Comparison of ENCODE assay signal across 8 mouse cellular contexts in genomic region chr11:101230526-101230925, GRCm38 (mm10). TPM values are rescaled to one million over a fixed set of nuclear protein-coding genes. Genes with fewer than 3 reads are reported as not detected.
DNase-seq lines count a peak whose midpoint lies in the region; ATAC-seq and TF ChIP-seq lines count a peak whose summit lies in the region.

No protein-coding gene starts in this region.

- peaks cover 35% of the 10 kb centered on the region for H3K4me1 ChIP-seq in heart, embryonic 13.5 days
- H3K4me1 ChIP-seq in ES-E14 (ENCODE audit: control insufficient read depth in 2 of 2, insufficient read depth in 2 of 2, low read length in 2 of 2, poor library complexity in 1 of 2) = peaks cover 15 to 30% of the 10 kb centered on the region in 2 experiments
- peaks cover 7% of the 10 kb centered on the region for H3K4me1 ChIP-seq in forebrain, embryonic 14.5 days (ENCODE audit: control insufficient read depth, insufficient read depth, low read length)
- peaks cover 45% of the 10 kb centered on the region for H3K4me1 ChIP-seq in liver, embryonic 13.5 days (replicated peaks)

- in situ Hi-C loops in ES-E14 (cut with MboI; ENCODE audit: low sequenced_read_pairs in 2 of 2, unreplicated experiment in 2 of 2) = no loop called here

- no peaks in the 10 kb centered on the region for H3K36me3 ChIP-seq in heart, embryonic 13.5 days
- no peaks in the 10 kb centered on the region for H3K36me3 ChIP-seq in ES-E14 (ENCODE audit: control insufficient read depth, insufficient read depth, low read length, poor library complexity, severe bottlenecking)
- no peaks in the 10 kb centered on the region for H3K36me3 ChIP-seq in forebrain, embryonic 14.5 days (ENCODE audit: control insufficient read depth, insufficient read depth, low read length)
- H3K36me3 ChIP-seq in liver, embryonic 13.5 days = no peaks in the 10 kb centered on the region

- H3K27ac ChIP-seq in heart, embryonic 13.5 days (replicated peaks) = peak overlapping the region; percentile 95
- no peak overlapping the region for H3K27ac ChIP-seq in ES-E14 (ENCODE audit: insufficient read depth, low read depth, low read length, poor library complexity, severe bottlenecking)
- peak overlapping the region; percentile 44; the same call in 1 of the 2 replicates for H3K27ac ChIP-seq in forebrain, embryonic 14.5 days (ENCODE audit: low read depth, low read length)
- peak overlapping the region; percentile 66 for H3K27ac ChIP-seq in liver, embryonic 13.5 days

- DNase-seq in heart, adult 11 months = no peak
- DNase-seq in ES-E14 (ENCODE audit: low read depth, low spot score) = no peak
- no peak for DNase-seq in forebrain, embryonic 14.5 days (ENCODE audit: low spot score)
- no peak for DNase-seq in liver, embryonic 13.5 days
- no peak for DNase-seq in layer of hippocampus, postnatal 25 days (ENCODE audit: extremely low spot score in 1 of 2, low spot score in 1 of 2)
- DNase-seq in adrenal gland, adult 18-20 months (ENCODE audit: low spot score in 2 of 2) = no peak

- H3K4me2 ChIP-seq in heart, embryonic 13.5 days = peak overlapping the region; percentile 58
- no peak overlapping the region for H3K4me2 ChIP-seq in forebrain, embryonic 14.5 days (ENCODE audit: low read length)
- peak overlapping the region; percentile 38; the same call in 1 of the 2 replicates for H3K4me2 ChIP-seq in liver, embryonic 13.5 days

- no peak for ATAC-seq in heart, embryonic 13.5 days (ENCODE audit: extremely low read depth, insufficient number of reproducible peaks, low FRiP score, low TSS enrichment)
- no peak for ATAC-seq in forebrain, embryonic 14.5 days
- no peak for ATAC-seq in liver, embryonic 13.5 days (ENCODE audit: low read depth)
- no peak for ATAC-seq in erythroid progenitor cell, adult 5-6 weeks (replicated peaks; ENCODE audit: low FRiP score, poor library complexity, severe bottlenecking)

- peak overlapping the region; percentile 71; the same call in 1 of the 2 replicates for H3K9ac ChIP-seq in heart, embryonic 13.5 days
- 0 out of 2 replicates have a peak overlapping the region, but pooled peaks have one; percentile 40 for H3K9ac ChIP-seq in ES-E14 (ENCODE audit: insufficient read depth, low read depth, low read length, poor library complexity, severe bottlenecking)
- H3K9ac ChIP-seq in forebrain, embryonic 14.5 days (ENCODE audit: low read length) = no peak overlapping the region
- H3K9ac ChIP-seq in liver, embryonic 13.5 days = no peak overlapping the region

- no peak overlapping the region for H3K4me3 ChIP-seq in heart, embryonic 13.5 days
- no peak overlapping the region for H3K4me3 ChIP-seq in ES-E14 (ENCODE audit: insufficient read depth in 1 of 2, low read depth in 1 of 2, low read length in 2 of 2, poor library complexity in 1 of 2, severe bottlenecking in 1 of 2)
- H3K4me3 ChIP-seq in forebrain, embryonic 14.5 days (ENCODE audit: low read depth, low read length) = no peak overlapping the region
- H3K4me3 ChIP-seq in liver, embryonic 13.5 days (replicated peaks) = no peak overlapping the region

- H3K9me3 ChIP-seq in heart, embryonic 13.5 days = no peaks in the 10 kb centered on the region
- H3K9me3 ChIP-seq in ES-E14 (ENCODE audit: control insufficient read depth, insufficient read depth, low read depth, low read length) = no peaks in the 10 kb centered on the region
- no peaks in the 10 kb centered on the region for H3K9me3 ChIP-seq in forebrain, embryonic 14.5 days (replicated peaks; ENCODE audit: control insufficient read depth, low read length)
- H3K9me3 ChIP-seq in liver, embryonic 13.5 days (replicated peaks) = no peaks in the 10 kb centered on the region

- WGBS in heart, embryonic 13.5 days = 28% methylated on average over 5 of the region's 5 CpGs
- WGBS in forebrain, embryonic 14.5 days = 13% methylated on average over 5 of the region's 5 CpGs
- WGBS in liver, embryonic 13.5 days (ENCODE audit: insufficient replicate concordance) = 25% methylated on average over 5 of the region's 5 CpGs

- peaks cover 8% of the 10 kb centered on the region; the same call in 1 of the 2 replicates for H3K27me3 ChIP-seq in heart, embryonic 13.5 days (replicated peaks)
- no peaks in the 10 kb centered on the region; the same call in 1 of the 2 replicates for H3K27me3 ChIP-seq in forebrain, embryonic 14.5 days (replicated peaks; ENCODE audit: control insufficient read depth, insufficient read depth, low read length)
- H3K27me3 ChIP-seq in liver, embryonic 13.5 days = peaks cover 66% of the 10 kb centered on the region

TF ChIP-seq in ES-E14, 5 proteins besides CTCF, POLR2A, EP300 and RAD21:
- TF ChIP-seq MAFK (IDR thresholded peaks at IDR 0.05; ENCODE audit: insufficient read depth, low read depth, low read length) = no peak
- no peak for TF ChIP-seq CHD2 (IDR thresholded peaks at IDR 0.05; ENCODE audit: low read depth, low read length)
- no peak for TF ChIP-seq HCFC1 (IDR thresholded peaks at IDR 0.05; ENCODE audit: borderline replicate concordance, insufficient read depth, low read length)
- TF ChIP-seq ZNF384 (IDR thresholded peaks at IDR 0.05; ENCODE audit: low read depth, low read length) = no peak
- TF ChIP-seq ZC3H11A (IDR thresholded peaks at IDR 0.05; ENCODE audit: borderline replicate concordance, low read depth, low read length) = no peak

RNA-seq across cellular contexts. Expression of gene Ezh1, which starts 4.3 kb away (rescaled TPM):
- polyA plus RNA-seq in heart, embryonic 13.5 days (2015; fragmentation: Nextera tagmentation; extraction: Ambion mirVana) = 11.6 and 11.7 TPM in 2 replicates
- 18.3 and 18.9 TPM in 2 replicates for total RNA-seq in ES-E14 (2012; rRNA removed)
- polyA plus RNA-seq in forebrain, embryonic 14.5 days (2014; fragmentation: Nextera tagmentation; extraction: Ambion mirVana) = 16.1 and 22.4 TPM in 2 replicates
- polyA plus RNA-seq in liver, embryonic 13.5 days (2015; fragmentation: Nextera tagmentation; extraction: Ambion mirVana) = 6.6 and 7.4 TPM in 2 replicates
- total RNA-seq in erythroid progenitor cell, adult 5-6 weeks (2015; ENCODE audit: low replicate concordance) = 32.3 and 58.4 TPM in 2 replicates
- 43.8 and 53.9 TPM in 2 replicates for total RNA-seq in erythroid progenitor cell, adult 5-6 weeks (2017; ENCODE audit: low replicate concordance)
- total RNA-seq in layer of hippocampus, postnatal 25 days (2021) = 10 to 100 TPM; 57.1 to 62.1 TPM
- total RNA-seq in adrenal gland, adult 18-20 months (2021) = 10 to 100 TPM; 29.5 to 35.6 TPM

RNA-seq across cellular contexts. Expression of gene Ramp2, which starts 15.3 kb away (rescaled TPM):
- polyA plus RNA-seq in heart, embryonic 13.5 days (2015; fragmentation: Nextera tagmentation; extraction: Ambion mirVana) = 210 and 234 TPM in 2 replicates
- 4.0 and 5.6 TPM in 2 replicates for total RNA-seq in ES-E14 (2012; rRNA removed)
- 80.4 and 80.9 TPM in 2 replicates for polyA plus RNA-seq in forebrain, embryonic 14.5 days (2014; fragmentation: Nextera tagmentation; extraction: Ambion mirVana)
- 23.4 and 25.4 TPM in 2 replicates for polyA plus RNA-seq in liver, embryonic 13.5 days (2015; fragmentation: Nextera tagmentation; extraction: Ambion mirVana)
- not detected in 2 replicates for total RNA-seq in erythroid progenitor cell, adult 5-6 weeks (2015; ENCODE audit: low replicate concordance)
- total RNA-seq in erythroid progenitor cell, adult 5-6 weeks (2017; ENCODE audit: low replicate concordance) = not detected in 2 replicates
- total RNA-seq in layer of hippocampus, postnatal 25 days (2021) = 10 to 100 TPM; 50.2 to 72.5 TPM
- 10 to 100 TPM; 38.3 to 41.4 TPM for total RNA-seq in adrenal gland, adult 18-20 months (2021)

RNA-seq across cellular contexts. Expression of gene Vps25, which starts 23.0 kb away (rescaled TPM):
- polyA plus RNA-seq in heart, embryonic 13.5 days (2015; fragmentation: Nextera tagmentation; extraction: Ambion mirVana) = 98.8 and 111 TPM in 2 replicates
- 105 and 135 TPM in 2 replicates for total RNA-seq in ES-E14 (2012; rRNA removed)
- 110 and 118 TPM in 2 replicates for polyA plus RNA-seq in forebrain, embryonic 14.5 days (2014; fragmentation: Nextera tagmentation; extraction: Ambion mirVana)
- 98.5 and 99.4 TPM in 2 replicates for polyA plus RNA-seq in liver, embryonic 13.5 days (2015; fragmentation: Nextera tagmentation; extraction: Ambion mirVana)
- total RNA-seq in erythroid progenitor cell, adult 5-6 weeks (2015; ENCODE audit: low replicate concordance) = 133 and 142 TPM in 2 replicates
- total RNA-seq in erythroid progenitor cell, adult 5-6 weeks (2017; ENCODE audit: low replicate concordance) = 27.3 and 31.7 TPM in 2 replicates
- 10 to 100 TPM; 70.0 to 75.2 TPM for total RNA-seq in layer of hippocampus, postnatal 25 days (2021)
- total RNA-seq in adrenal gland, adult 18-20 months (2021) = 100 to 1,000 TPM in 1 of 2 experiments, 10 to 100 TPM in 1; 89.3 to 113 TPM

RNA-seq across cellular contexts. Expression of gene Wnk4, which starts 29.8 kb away (rescaled TPM):
- 7.6 and 8.0 TPM in 2 replicates for polyA plus RNA-seq in heart, embryonic 13.5 days (2015; fragmentation: Nextera tagmentation; extraction: Ambion mirVana)
- total RNA-seq in ES-E14 (2012; rRNA removed) = 0.49 and 1.1 TPM in 2 replicates
- 3.0 and 3.4 TPM in 2 replicates for polyA plus RNA-seq in forebrain, embryonic 14.5 days (2014; fragmentation: Nextera tagmentation; extraction: Ambion mirVana)
- polyA plus RNA-seq in liver, embryonic 13.5 days (2015; fragmentation: Nextera tagmentation; extraction: Ambion mirVana) = 5.5 and 7.9 TPM in 2 replicates
- 0.72 and 5.9 TPM in 2 replicates for total RNA-seq in erythroid progenitor cell, adult 5-6 weeks (2015; ENCODE audit: low replicate concordance)
- 2.8 and 3.1 TPM in 2 replicates for total RNA-seq in erythroid progenitor cell, adult 5-6 weeks (2017; ENCODE audit: low replicate concordance)
- 1 to 10 TPM; 6.2 to 7.7 TPM for total RNA-seq in layer of hippocampus, postnatal 25 days (2021)
- total RNA-seq in adrenal gland, adult 18-20 months (2021) = 1 to 10 TPM; 4.1 to 4.6 TPM

RNA-seq across cellular contexts. Expression of gene Cntd1, which starts 48.3 kb away (rescaled TPM):
- polyA plus RNA-seq in heart, embryonic 13.5 days (2015; fragmentation: Nextera tagmentation; extraction: Ambion mirVana) = 0.48 and 0.65 TPM in 2 replicates
- 2.1 and 2.4 TPM in 2 replicates for total RNA-seq in ES-E14 (2012; rRNA removed)
- polyA plus RNA-seq in forebrain, embryonic 14.5 days (2014; fragmentation: Nextera tagmentation; extraction: Ambion mirVana) = 0.76 and 1.3 TPM in 2 replicates
- polyA plus RNA-seq in liver, embryonic 13.5 days (2015; fragmentation: Nextera tagmentation; extraction: Ambion mirVana) = 0.63 and 0.85 TPM in 2 replicates
- 5.8 and 10.1 TPM in 2 replicates for total RNA-seq in erythroid progenitor cell, adult 5-6 weeks (2015; ENCODE audit: low replicate concordance)
- total RNA-seq in erythroid progenitor cell, adult 5-6 weeks (2017; ENCODE audit: low replicate concordance) = 11.1 and 11.6 TPM in 2 replicates
- under 1 TPM; 0.25 to 0.35 TPM for total RNA-seq in layer of hippocampus, postnatal 25 days (2021)
- under 1 TPM; 0.33 to 0.99 TPM for total RNA-seq in adrenal gland, adult 18-20 months (2021)

Comparison
In these comparisons a context has a peak if more than half of its experiments do, and no peak if none do; other contexts are left out.
1. H3K9ac ChIP-seq: peak in heart, embryonic 13.5 days (single experiment) and ES-E14 (single experiment); none in forebrain, embryonic 14.5 days (single experiment) and liver, embryonic 13.5 days (single experiment).